Mouse (Mus musculus) ES-Bruce4 (cell line): Measurements from ENCODE around the gene Cnksr3.

Experiments used
- CTCF ChIP-seq: IDR thresholded peaks from one replicate; pipeline ENCODE4 v1.8.1; 2011; ENCODE audit warnings: low read depth, low read length
- EP300 ChIP-seq: IDR thresholded peaks from 2 replicates; pipeline ENCODE4 v1.6.1; 2011; ENCODE audit warnings: low read depth, low read length; ENCODE audit not compliant: insufficient read depth

- no peak for TF ChIP-seq CTCF
- no peak for TF ChIP-seq EP300
These were observed 22.8 kb downstream of the Cnksr3 start for GRCm38 (mm10) chr10:7189194-7189593.
